Comparison of ENCODE assay signal across 14 mouse cellular contexts in genomic region chr1:170731865-170732595, GRCm38 (mm10).
A peak's percentile ranks its signal among the peaks of the same experiment; 100 is the strongest.
DNase-seq lines count a peak whose midpoint lies in the region; ATAC-seq and TF ChIP-seq lines count a peak whose summit lies in the region.
"Had no signal": no experiment of that assay in that cellular context is flagged by ENCODE, and none has a peak within 500 bp of the region (broad histone marks: within the 10 kb centered on the region; RNA-seq: fewer than 3 reads in every experiment).

No protein-coding gene starts in this region.

- H3K4me1 ChIP-seq in limb, embryonic 15.5 days, result peaks cover 10% of the 10 kb centered on the region
- H3K4me1 ChIP-seq in hindbrain, postnatal 0 days (ENCODE audit: insufficient read depth, low read length), result no peaks in the 10 kb centered on the region
- H3K4me1 ChIP-seq: liver, embryonic 13.5 days; midbrain, embryonic 10.5 days had no signal

- H3K4me2 ChIP-seq in limb, embryonic 15.5 days, result no peak overlapping the region
- H3K4me2 ChIP-seq in hindbrain, postnatal 0 days (ENCODE audit: low read depth, low read length), result no peak overlapping the region
- H3K4me2 ChIP-seq: liver, embryonic 13.5 days had no signal

- H3K9ac ChIP-seq in limb, embryonic 15.5 days, result no peak overlapping the region
- H3K9ac ChIP-seq in hindbrain, postnatal 0 days (replicated peaks; ENCODE audit: low read length), result no peak overlapping the region
- H3K9ac ChIP-seq: liver, embryonic 13.5 days had no signal

- H3K36me3 ChIP-seq in limb, embryonic 15.5 days, result no peaks in the 10 kb centered on the region
- H3K36me3 ChIP-seq in hindbrain, postnatal 0 days (ENCODE audit: insufficient read depth, low read length), result no peaks in the 10 kb centered on the region
- H3K36me3 ChIP-seq: midbrain, embryonic 10.5 days had no signal

- CTCF ChIA-PET in Patski (lab: Charles Lee), result interaction anchor here (1.1 kb wide), 1 partner anchor 9 kb away, joined by 3 read pairs; no protein-coding TSS in a partner anchor

- H3K27me3 ChIP-seq in Patski, result no peaks in the 10 kb centered on the region
- H3K27me3 ChIP-seq in limb, embryonic 15.5 days, result no peaks in the 10 kb centered on the region
- no peaks in the 10 kb centered on the region for H3K27me3 ChIP-seq in hindbrain, postnatal 0 days (ENCODE audit: insufficient read depth, low read length)
- H3K27me3 ChIP-seq: liver, embryonic 13.5 days had no signal

- H3K27ac ChIP-seq in limb, embryonic 15.5 days, result peak overlapping the region; percentile 33; the same call in 1 of the 2 replicates
- no peak overlapping the region for H3K27ac ChIP-seq in hindbrain, postnatal 0 days
- H3K27ac ChIP-seq: liver, embryonic 13.5 days; midbrain, embryonic 10.5 days had no signal

- POLR2A ChIA-PET in Patski (lab: Charles Lee), result no interaction called here

- 63% methylated on average over 11 of the region's 11 CpGs for WGBS in limb, embryonic 15.5 days
- 88% methylated on average over 11 of the region's 11 CpGs for WGBS in hindbrain, postnatal 0 days

- TF ChIP-seq CTCF in Patski (IDR thresholded peaks at IDR 0.05), result no peak
- no peak for TF ChIP-seq CTCF in hindbrain, postnatal 0 days (IDR thresholded peaks at IDR 0.05; ENCODE audit: low read depth)

- no peaks in the 10 kb centered on the region for H3K9me3 ChIP-seq in limb, embryonic 15.5 days
- H3K9me3 ChIP-seq in hindbrain, postnatal 0 days (ENCODE audit: low read length), result no peaks in the 10 kb centered on the region
- H3K9me3 ChIP-seq: liver, embryonic 13.5 days; midbrain, embryonic 10.5 days had no signal

- in situ Hi-C loops in Patski (cut with MboI; ENCODE audit: low pct_unique_long_range_greater_than_20kb), result no loop called here

- ATAC-seq in Patski, result peak; percentile 69
- no peak for ATAC-seq in limb, embryonic 15.5 days (ENCODE audit: insufficient number of reproducible peaks, low FRiP score, low TSS enrichment, low read depth)
- no peak for ATAC-seq in cerebellum, adult (ENCODE audit: insufficient number of reproducible peaks, low FRiP score, low TSS enrichment)
- no peak for ATAC-seq in hindbrain, postnatal 0 days
- ATAC-seq: intestine, postnatal 0 days had no signal

- H3K4me3 ChIP-seq in limb, embryonic 15.5 days, result no peak overlapping the region
- no peak overlapping the region for H3K4me3 ChIP-seq in hindbrain, postnatal 0 days (ENCODE audit: low read length)
- H3K4me3 ChIP-seq: liver, embryonic 13.5 days; midbrain, embryonic 10.5 days had no signal

- peak; percentile 28 for DNase-seq in layer of hippocampus, adult 11-12 months (ENCODE audit: low spot score)
- no peak for DNase-seq in layer of hippocampus, postnatal 36 days
- DNase-seq in 416B (ENCODE audit: low read depth) (peak; percentile 77), Patski (ENCODE audit: low read depth, low spot score) (peak; percentile 77)
- DNase-seq in hindbrain, postnatal 0 days (ENCODE audit: low spot score), result no peak
- DNase-seq: adrenal gland, postnatal 25 days; cerebellum, adult 11 months; kidney, postnatal 36 days; liver, embryonic 13.5 days; lung, postnatal 10 days had no signal

Comparison
In these comparisons a context has a peak if more than half of its experiments do, and no peak if none do; other contexts are left out.
1. DNase-seq: peak in layer of hippocampus, adult 11-12 months (single experiment), 416B (single experiment) and Patski (single experiment); none in layer of hippocampus, postnatal 36 days (0 of 2) and hindbrain, postnatal 0 days (single experiment).